8 mouse cellular contexts compared by ENCODE assay signal in the genomic region with DNA sequence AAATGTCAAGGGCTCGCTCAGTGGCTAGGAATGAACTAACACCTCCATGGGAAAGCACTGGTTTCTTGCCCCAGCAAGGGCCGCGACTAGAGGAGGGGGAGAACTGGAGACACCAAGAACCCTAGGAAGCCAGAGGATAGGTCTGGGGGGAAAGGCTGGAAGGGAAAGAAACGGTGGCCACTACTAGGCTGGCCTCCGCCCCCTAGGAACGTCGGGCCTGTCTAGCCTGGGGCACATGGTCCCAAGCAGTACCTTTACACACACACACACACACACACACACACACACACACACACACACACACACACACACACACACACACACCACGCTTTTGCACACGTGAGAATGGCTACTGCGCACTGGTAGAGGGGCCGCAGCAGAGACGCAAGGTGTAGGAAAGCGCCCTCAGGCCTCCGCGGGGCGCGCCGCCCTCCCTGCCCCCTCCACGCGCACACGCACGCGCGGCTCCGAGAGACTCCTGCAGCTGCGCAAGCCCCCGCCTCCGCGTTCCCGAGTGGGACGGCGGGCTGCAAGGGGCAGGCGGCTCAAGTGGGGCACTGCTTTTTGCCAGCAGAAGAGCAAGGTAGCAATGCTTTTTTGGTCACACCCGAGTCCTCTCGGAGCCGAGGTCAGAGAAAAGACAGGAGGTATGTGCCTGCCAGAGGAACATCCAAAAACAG.
A peak's percentile ranks its signal among the peaks of the same experiment; 100 is the strongest.
DNase-seq lines count a peak whose midpoint lies in the region; ATAC-seq and TF ChIP-seq lines count a peak whose summit lies in the region.

No protein-coding gene starts in this region.

- WGBS in heart, embryonic 13.5 days = under 1% methylated on average over 36 of the region's 36 CpGs
- under 1% methylated on average over 32 of the region's 36 CpGs for WGBS in midbrain, embryonic 11.5 days
- 2% methylated on average over 36 of the region's 36 CpGs for WGBS in stomach, embryonic 16.5 days

- peak overlapping the region; percentile 92 for H3K9ac ChIP-seq in heart, embryonic 13.5 days
- H3K9ac ChIP-seq in midbrain, embryonic 11.5 days (ENCODE audit: low read length) = peak overlapping the region; percentile 54
- H3K9ac ChIP-seq in stomach, embryonic 16.5 days (ENCODE audit: low read length) = peak overlapping the region; percentile 76

- H3K9me3 ChIP-seq in heart, embryonic 13.5 days = no peaks in the 10 kb centered on the region
- H3K9me3 ChIP-seq in midbrain, embryonic 11.5 days (ENCODE audit: control insufficient read depth, low read length) = no peaks in the 10 kb centered on the region
- H3K9me3 ChIP-seq in stomach, embryonic 16.5 days (replicated peaks; ENCODE audit: control insufficient read depth, low read length) = no peaks in the 10 kb centered on the region

- no peaks in the 10 kb centered on the region for H3K36me3 ChIP-seq in heart, embryonic 13.5 days
- no peaks in the 10 kb centered on the region for H3K36me3 ChIP-seq in midbrain, embryonic 11.5 days (ENCODE audit: control insufficient read depth, insufficient read depth, low read length)
- H3K36me3 ChIP-seq in stomach, embryonic 16.5 days (ENCODE audit: control insufficient read depth, insufficient read depth, low read length) = no peaks in the 10 kb centered on the region

- H3K4me2 ChIP-seq in heart, embryonic 13.5 days = peak overlapping the region; percentile 95
- peak overlapping the region; percentile 99 for H3K4me2 ChIP-seq in midbrain, embryonic 11.5 days
- peak overlapping the region; percentile 90 for H3K4me2 ChIP-seq in stomach, embryonic 16.5 days (ENCODE audit: low read depth, low read length)

- ATAC-seq in heart, embryonic 13.5 days (ENCODE audit: extremely low read depth, insufficient number of reproducible peaks, low FRiP score, low TSS enrichment) = no peak
- ATAC-seq in midbrain, embryonic 11.5 days (ENCODE audit: low FRiP score) = peak; percentile 62
- ATAC-seq in stomach, embryonic 16.5 days (ENCODE audit: insufficient read depth, low FRiP score) = peak; percentile 28; the same call in 1 of the 2 replicates

- DNase-seq in ovary, postnatal 36 days (ENCODE audit: low spot score) = peak; percentile 28
- DNase-seq in ovary, postnatal 14 days (ENCODE audit: low spot score) = no peak
- DNase-seq in kidney, postnatal 4 days = peak; percentile 48 to 65
- DNase-seq in midbrain, embryonic 11.5 days (ENCODE audit: low spot score, missing footprints) = peak; percentile 90
- no peak for DNase-seq in B cell, adult 2 months

- no peak for TF ChIP-seq CTCF in cortical plate, adult 2 months (IDR thresholded peaks at IDR 0.05; ENCODE audit: extremely low read depth, insufficient read depth, low read length)

- H3K4me3 ChIP-seq in cortical plate, adult 2 months (ENCODE audit: insufficient read depth, low read length) = peak overlapping the region; percentile 51
- peak overlapping the region; percentile 65 for H3K4me3 ChIP-seq in heart, embryonic 13.5 days
- peak overlapping the region; percentile 50 for H3K4me3 ChIP-seq in midbrain, embryonic 11.5 days (ENCODE audit: low read depth, low read length)
- peak overlapping the region; percentile 63 for H3K4me3 ChIP-seq in stomach, embryonic 16.5 days (replicated peaks; ENCODE audit: low read length)

- 0 out of 2 replicates have a peak overlapping the region, but pooled peaks have one; percentile 24 for H3K27ac ChIP-seq in cortical plate, adult 2 months (ENCODE audit: insufficient read depth, low read length)
- H3K27ac ChIP-seq in heart, embryonic 13.5 days (replicated peaks) = peak overlapping the region; percentile 90
- H3K27ac ChIP-seq in midbrain, embryonic 11.5 days (ENCODE audit: low read depth, low read length) = no peak overlapping the region
- H3K27ac ChIP-seq in stomach, embryonic 16.5 days (ENCODE audit: low read length) = peak overlapping the region; percentile 84

- H3K4me1 ChIP-seq in cortical plate, adult 2 months (ENCODE audit: control insufficient read depth, insufficient read depth, low read length) = peaks cover 3% of the 10 kb centered on the region
- peaks cover 92% of the 10 kb centered on the region for H3K4me1 ChIP-seq in heart, embryonic 13.5 days
- peaks cover 32% of the 10 kb centered on the region for H3K4me1 ChIP-seq in midbrain, embryonic 11.5 days (ENCODE audit: control insufficient read depth, insufficient read depth, low read length)
- H3K4me1 ChIP-seq in stomach, embryonic 16.5 days (ENCODE audit: control insufficient read depth, insufficient read depth, low read length) = peaks cover 25% of the 10 kb centered on the region

- peak; percentile 65 for TF ChIP-seq POLR2A in cortical plate, adult 2 months (IDR thresholded peaks at IDR 0.05; ENCODE audit: extremely low read depth, insufficient read depth, low read length)

- H3K27me3 ChIP-seq in heart, embryonic 13.5 days (replicated peaks) = no peaks in the 10 kb centered on the region
- H3K27me3 ChIP-seq in midbrain, embryonic 11.5 days (ENCODE audit: control insufficient read depth, insufficient read depth, low read length) = peaks cover 14% of the 10 kb centered on the region
- 0 out of 2 replicates have a peak, but pooled peaks cover 9% of the 10 kb centered on the region for H3K27me3 ChIP-seq in stomach, embryonic 16.5 days (ENCODE audit: control insufficient read depth, insufficient read depth, low read length)

Comparison
In these comparisons a context has a peak if more than half of its experiments do, and no peak if none do; other contexts are left out.
1. DNase-seq: peak in ovary, postnatal 36 days (single experiment), kidney, postnatal 4 days (2 of 2) and midbrain, embryonic 11.5 days (single experiment); none in ovary, postnatal 14 days (single experiment) and B cell, adult 2 months (0 of 2).
2. Peak in every context shown above with its lines, with median percentiles within 50 percentile points of each other: H3K4me3 ChIP-seq, H3K4me2 ChIP-seq and H3K9ac ChIP-seq.